28 mouse cellular contexts compared by ENCODE assay signal in genomic region chr7:27290555-27290954, GRCm38 (mm10). TPM values are rescaled to one million over a fixed set of nuclear protein-coding genes. Genes with fewer than 3 reads are reported as not detected.
DNase-seq lines count a peak whose midpoint lies in the region; ATAC-seq and TF ChIP-seq lines count a peak whose summit lies in the region.
"Had no signal": no experiment of that assay in that cellular context is flagged by ENCODE, and none has a peak within 500 bp of the region (broad histone marks: within the 10 kb centered on the region; RNA-seq: fewer than 3 reads in every experiment).

No protein-coding gene starts in this region.

- WGBS in embryonic facial prominence, embryonic 12.5 days: 67% methylated on average over 2 of the region's 2 CpGs
- 66% methylated on average over 2 of the region's 2 CpGs for WGBS in embryonic facial prominence, embryonic 10.5 days
- 75% methylated on average over 2 of the region's 2 CpGs for WGBS in lung, embryonic 14.5 days
- 72% methylated on average over 2 of the region's 2 CpGs for WGBS in lung, postnatal 0 days
- WGBS in stomach, embryonic 14.5 days: 85% methylated on average over 2 of the region's 2 CpGs

- H3K27ac ChIP-seq in embryonic facial prominence, embryonic 12.5 days: 0 out of 2 replicates have a peak overlapping the region, but pooled peaks have one; percentile 11
- H3K27ac ChIP-seq in embryonic facial prominence, embryonic 10.5 days (replicated peaks): no peak overlapping the region
- H3K27ac ChIP-seq in lung, embryonic 14.5 days (ENCODE audit: low read depth): no peak overlapping the region
- H3K27ac ChIP-seq in lung, postnatal 0 days (ENCODE audit: low read length): no peak overlapping the region
- peak overlapping the region; percentile 70; the same call in 1 of the 2 replicates for H3K27ac ChIP-seq in stomach, embryonic 14.5 days (ENCODE audit: low read length)
- H3K27ac ChIP-seq: forebrain, embryonic 12.5 days; hindbrain, embryonic 12.5 days; liver, embryonic 15.5 days; midbrain, embryonic 10.5 days; neural tube, embryonic 13.5 days had no signal

- H3K4me3 ChIP-seq in embryonic facial prominence, embryonic 12.5 days: no peak overlapping the region
- H3K4me3 ChIP-seq in embryonic facial prominence, embryonic 10.5 days: no peak overlapping the region
- H3K4me3 ChIP-seq in lung, embryonic 14.5 days (ENCODE audit: low read depth, low read length): no peak overlapping the region
- no peak overlapping the region for H3K4me3 ChIP-seq in lung, postnatal 0 days (ENCODE audit: low read depth, low read length)
- H3K4me3 ChIP-seq in stomach, embryonic 14.5 days (ENCODE audit: low read depth, low read length): no peak overlapping the region
- H3K4me3 ChIP-seq: forebrain, embryonic 12.5 days; heart, embryonic 13.5 days; hindbrain, embryonic 12.5 days; liver, embryonic 15.5 days; midbrain, embryonic 10.5 days; myocyte; neural tube, embryonic 13.5 days had no signal

- peaks cover 6% of the 10 kb centered on the region; the same call in 1 of the 2 replicates for H3K9me3 ChIP-seq in embryonic facial prominence, embryonic 12.5 days
- H3K9me3 ChIP-seq in embryonic facial prominence, embryonic 10.5 days: no peaks in the 10 kb centered on the region
- no peaks in the 10 kb centered on the region; the same call in 1 of the 2 replicates for H3K9me3 ChIP-seq in lung, embryonic 14.5 days (ENCODE audit: low read depth, low read length)
- H3K9me3 ChIP-seq in lung, postnatal 0 days (ENCODE audit: low read length): no peaks in the 10 kb centered on the region
- peaks cover 2% of the 10 kb centered on the region; the same call in 1 of the 2 replicates for H3K9me3 ChIP-seq in stomach, embryonic 14.5 days (ENCODE audit: control insufficient read depth, low read depth, low read length)
- H3K9me3 ChIP-seq: forebrain, embryonic 12.5 days; heart, embryonic 13.5 days; hindbrain, embryonic 12.5 days; liver, embryonic 15.5 days; midbrain, embryonic 10.5 days; neural tube, embryonic 13.5 days had no signal

- H3K27me3 ChIP-seq in embryonic facial prominence, embryonic 12.5 days: no peaks in the 10 kb centered on the region
- peaks cover 6% of the 10 kb centered on the region; the same call in 1 of the 2 replicates for H3K27me3 ChIP-seq in embryonic facial prominence, embryonic 10.5 days (replicated peaks; ENCODE audit: low read depth, poor library complexity, severe bottlenecking)
- H3K27me3 ChIP-seq in lung, embryonic 14.5 days (ENCODE audit: insufficient read depth, low read length): no peaks in the 10 kb centered on the region
- H3K27me3 ChIP-seq in lung, postnatal 0 days (replicated peaks; ENCODE audit: insufficient read depth, low read length): no peaks in the 10 kb centered on the region
- no peaks in the 10 kb centered on the region for H3K27me3 ChIP-seq in stomach, embryonic 14.5 days (ENCODE audit: control insufficient read depth, insufficient read depth, low read length)
- H3K27me3 ChIP-seq: hindbrain, embryonic 12.5 days had no signal

- 0 out of 2 replicates have a peak, but pooled peaks cover 8% of the 10 kb centered on the region for H3K4me1 ChIP-seq in embryonic facial prominence, embryonic 12.5 days
- peaks cover 11% of the 10 kb centered on the region for H3K4me1 ChIP-seq in embryonic facial prominence, embryonic 10.5 days
- 0 out of 2 replicates have a peak, but pooled peaks cover 3% of the 10 kb centered on the region for H3K4me1 ChIP-seq in lung, embryonic 14.5 days (ENCODE audit: insufficient read depth)
- H3K4me1 ChIP-seq in lung, postnatal 0 days (ENCODE audit: insufficient read depth, low read depth, low read length): no peaks in the 10 kb centered on the region
- H3K4me1 ChIP-seq in stomach, embryonic 14.5 days (ENCODE audit: control insufficient read depth, insufficient read depth, low read length): peaks cover 5% of the 10 kb centered on the region; the same call in 1 of the 2 replicates
- H3K4me1 ChIP-seq: hindbrain, embryonic 12.5 days; liver, embryonic 15.5 days; neural tube, embryonic 13.5 days had no signal

- TF ChIP-seq CTCF in lung, embryonic 14.5 days (IDR thresholded peaks at IDR 0.05; ENCODE audit: low read depth): peak; percentile 26; the same call in 1 of the 2 replicates
- TF ChIP-seq CTCF in lung, postnatal 0 days (IDR thresholded peaks at IDR 0.05): no peak

- ATAC-seq in embryonic facial prominence, embryonic 12.5 days (ENCODE audit: insufficient number of reproducible peaks, insufficient read depth, low FRiP score, low TSS enrichment): no peak
- ATAC-seq in lung, embryonic 14.5 days (ENCODE audit: insufficient read depth): no peak
- ATAC-seq in lung, postnatal 0 days: no peak
- no peak for ATAC-seq in stomach, embryonic 14.5 days (ENCODE audit: insufficient number of reproducible peaks, insufficient read depth, low FRiP score, low read depth)
- ATAC-seq: midbrain, embryonic 16.5 days had no signal

- no peak overlapping the region for H3K4me2 ChIP-seq in embryonic facial prominence, embryonic 12.5 days (replicated peaks)
- H3K4me2 ChIP-seq in lung, embryonic 14.5 days: no peak overlapping the region
- H3K4me2 ChIP-seq in lung, postnatal 0 days (replicated peaks; ENCODE audit: low read depth, low read length): no peak overlapping the region
- no peak overlapping the region for H3K4me2 ChIP-seq in stomach, embryonic 14.5 days (replicated peaks; ENCODE audit: low read depth, low read length)
- H3K4me2 ChIP-seq: forebrain, embryonic 12.5 days; heart, embryonic 13.5 days; hindbrain, embryonic 12.5 days; liver, embryonic 15.5 days; neural tube, embryonic 13.5 days had no signal

- TF ChIP-seq EP300 in lung, postnatal 0 days (IDR thresholded peaks at IDR 0.05): no peak

- H3K36me3 ChIP-seq in embryonic facial prominence, embryonic 12.5 days: no peaks in the 10 kb centered on the region
- H3K36me3 ChIP-seq in embryonic facial prominence, embryonic 10.5 days (replicated peaks): no peaks in the 10 kb centered on the region
- H3K36me3 ChIP-seq in lung, embryonic 14.5 days (ENCODE audit: insufficient read depth): no peaks in the 10 kb centered on the region
- H3K36me3 ChIP-seq in lung, postnatal 0 days (ENCODE audit: insufficient read depth, low read length): no peaks in the 10 kb centered on the region
- no peaks in the 10 kb centered on the region for H3K36me3 ChIP-seq in stomach, embryonic 14.5 days (ENCODE audit: control insufficient read depth, insufficient read depth, low read length)
- H3K36me3 ChIP-seq: forebrain, embryonic 12.5 days; heart, embryonic 13.5 days; hindbrain, embryonic 12.5 days; liver, embryonic 15.5 days; midbrain, embryonic 10.5 days; neural tube, embryonic 13.5 days had no signal

- DNase-seq in embryonic facial prominence, embryonic 10.5 days (ENCODE audit: low spot score): no peak
- no peak for DNase-seq in lung, embryonic 14.5 days
- DNase-seq in lung, postnatal 0 days (ENCODE audit: low spot score): no peak
- DNase-seq in liver: no peak
- DNase-seq in kidney, adult 9 months: no peak
- DNase-seq: cerebellum, adult 11 months; cerebellum, postnatal 10 days; gastrocnemius, postnatal 10 days; heart, adult 18-20 months; heart, postnatal 14 days; kidney, adult 2 months; kidney, postnatal 14 days; layer of hippocampus, postnatal 36 days; retina, postnatal 1 day; right cerebral cortex, postnatal 25 days; spleen, adult 18-20 months; thymus, adult 18-20 months; thymus, postnatal 36 days had no signal

- no peak overlapping the region for H3K9ac ChIP-seq in embryonic facial prominence, embryonic 12.5 days
- no peak overlapping the region for H3K9ac ChIP-seq in lung, embryonic 14.5 days
- H3K9ac ChIP-seq in lung, postnatal 0 days (replicated peaks; ENCODE audit: low read depth): no peak overlapping the region
- H3K9ac ChIP-seq in stomach, embryonic 14.5 days (replicated peaks; ENCODE audit: low read depth, low read length): no peak overlapping the region
- H3K9ac ChIP-seq: forebrain, embryonic 12.5 days; heart, embryonic 13.5 days; hindbrain, embryonic 12.5 days; liver, embryonic 15.5 days; neural tube, embryonic 13.5 days had no signal

RNA-seq across cellular contexts. Expression of gene Numbl, which starts 32.3 kb away (rescaled TPM):
- 36.5 and 39.7 TPM in 2 replicates for polyA plus RNA-seq in embryonic facial prominence, embryonic 12.5 days (2016; fragmentation: Nextera tagmentation; extraction: Ambion mirVana)
- 14.8 and 15.0 TPM in 2 replicates for polyA plus RNA-seq in embryonic facial prominence, embryonic 10.5 days (2016; fragmentation: Nextera tagmentation; extraction: Ambion mirVana)
- polyA plus RNA-seq in lung, embryonic 14.5 days (2014; fragmentation: Nextera tagmentation; extraction: Ambion mirVana): 15.2 and 16.2 TPM in 2 replicates
- 11.6 and 11.7 TPM in 2 replicates for polyA plus RNA-seq in lung, postnatal 0 days (2015; fragmentation: Nextera tagmentation; extraction: Ambion mirVana)
- polyA plus RNA-seq in stomach, embryonic 14.5 days (2014; fragmentation: Nextera tagmentation; extraction: Ambion mirVana): 15.0 and 16.5 TPM in 2 replicates

RNA-seq across cellular contexts. Expression of gene Ltbp4, which starts 46.9 kb away (rescaled TPM):
- polyA plus RNA-seq in embryonic facial prominence, embryonic 12.5 days (2016; fragmentation: Nextera tagmentation; extraction: Ambion mirVana): 15.9 and 16.8 TPM in 2 replicates
- 7.1 and 8.8 TPM in 2 replicates for polyA plus RNA-seq in embryonic facial prominence, embryonic 10.5 days (2016; fragmentation: Nextera tagmentation; extraction: Ambion mirVana)
- polyA plus RNA-seq in lung, embryonic 14.5 days (2014; fragmentation: Nextera tagmentation; extraction: Ambion mirVana): 73.5 and 86.0 TPM in 2 replicates
- 99.9 and 103 TPM in 2 replicates for polyA plus RNA-seq in lung, postnatal 0 days (2015; fragmentation: Nextera tagmentation; extraction: Ambion mirVana)
- polyA plus RNA-seq in stomach, embryonic 14.5 days (2014; fragmentation: Nextera tagmentation; extraction: Ambion mirVana): 178 and 189 TPM in 2 replicates

RNA-seq across cellular contexts. Expression of gene Coq8b, which starts 57.7 kb away (rescaled TPM):
- 16.1 and 19.6 TPM in 2 replicates for polyA plus RNA-seq in embryonic facial prominence, embryonic 12.5 days (2016; fragmentation: Nextera tagmentation; extraction: Ambion mirVana)
- polyA plus RNA-seq in embryonic facial prominence, embryonic 10.5 days (2016; fragmentation: Nextera tagmentation; extraction: Ambion mirVana): 18.4 and 18.7 TPM in 2 replicates
- polyA plus RNA-seq in lung, embryonic 14.5 days (2014; fragmentation: Nextera tagmentation; extraction: Ambion mirVana): 12.8 and 13.7 TPM in 2 replicates
- 21.3 and 23.6 TPM in 2 replicates for polyA plus RNA-seq in lung, postnatal 0 days (2015; fragmentation: Nextera tagmentation; extraction: Ambion mirVana)
- polyA plus RNA-seq in stomach, embryonic 14.5 days (2014; fragmentation: Nextera tagmentation; extraction: Ambion mirVana): 19.7 and 20.5 TPM in 2 replicates

Comparison
In these comparisons a context has a peak if more than half of its experiments do, and no peak if none do; other contexts are left out.
1. H3K27ac ChIP-seq: peak in embryonic facial prominence, embryonic 12.5 days (single experiment) and stomach, embryonic 14.5 days (single experiment); none in embryonic facial prominence, embryonic 10.5 days (single experiment), lung, embryonic 14.5 days (single experiment) and lung, postnatal 0 days (single experiment).